Mouse (Mus musculus) cerebellum, adult 18-20 months (tissue): Measurements from ENCODE around the gene Fcho1.
A peak's percentile ranks its signal among the peaks of the same experiment; 100 is the strongest.

Source experiments
- DNase-seq, 2 experiments: peaks; one replicate each; pipeline ENCODE4 v3.0.0; 2021

Fcho1 gene

DNA sequence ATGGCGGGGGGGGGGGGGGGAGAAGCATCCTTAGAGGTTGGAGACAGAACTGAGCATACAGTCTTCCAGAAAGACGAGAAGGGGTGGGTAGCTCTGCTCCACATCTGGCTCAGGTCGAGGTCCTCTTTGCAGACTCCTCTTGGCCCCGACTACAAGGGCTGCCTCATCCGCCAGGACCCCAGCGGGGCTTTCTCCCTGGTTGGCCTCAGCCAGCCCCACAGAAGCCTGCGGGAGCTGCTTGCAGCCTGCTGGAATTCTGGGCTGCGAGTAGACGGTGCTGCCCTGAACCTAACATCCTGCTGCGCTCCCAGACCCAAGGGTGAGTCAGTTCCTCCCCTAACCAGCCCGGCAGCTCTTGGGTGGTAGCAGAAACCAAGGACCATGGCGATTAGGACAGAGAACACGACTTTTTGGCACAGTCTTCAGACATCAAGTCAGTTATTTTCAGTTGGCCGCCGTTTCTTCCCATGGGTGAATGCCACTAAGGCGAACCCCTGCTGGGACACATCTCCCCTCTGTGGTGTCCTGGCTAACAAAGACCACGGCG, 44.1 kb downstream of the Fcho1 start:
- DNase-seq, result no peak

DNA sequence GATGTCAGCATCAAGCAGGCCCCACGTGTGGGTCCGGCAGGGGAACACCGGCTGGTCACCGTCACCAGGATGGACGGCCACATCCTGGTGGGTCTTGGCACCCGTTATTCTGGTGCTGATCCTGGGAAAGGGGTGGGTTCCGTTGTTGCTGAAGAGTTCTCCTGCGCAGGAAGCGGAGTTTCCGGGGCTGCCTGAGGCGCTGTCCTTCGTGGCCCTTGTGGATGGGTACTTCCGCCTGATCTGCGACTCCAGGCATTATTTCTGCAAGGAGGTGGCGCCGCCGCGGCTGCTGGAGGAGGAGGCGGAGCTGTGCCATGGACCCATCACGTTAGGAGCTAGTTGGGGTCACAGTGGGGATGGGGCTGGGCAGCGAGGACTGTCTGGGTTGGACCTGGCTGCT, 45.0 kb downstream of the Fcho1 start:
- DNase-seq, result no peak

DNA sequence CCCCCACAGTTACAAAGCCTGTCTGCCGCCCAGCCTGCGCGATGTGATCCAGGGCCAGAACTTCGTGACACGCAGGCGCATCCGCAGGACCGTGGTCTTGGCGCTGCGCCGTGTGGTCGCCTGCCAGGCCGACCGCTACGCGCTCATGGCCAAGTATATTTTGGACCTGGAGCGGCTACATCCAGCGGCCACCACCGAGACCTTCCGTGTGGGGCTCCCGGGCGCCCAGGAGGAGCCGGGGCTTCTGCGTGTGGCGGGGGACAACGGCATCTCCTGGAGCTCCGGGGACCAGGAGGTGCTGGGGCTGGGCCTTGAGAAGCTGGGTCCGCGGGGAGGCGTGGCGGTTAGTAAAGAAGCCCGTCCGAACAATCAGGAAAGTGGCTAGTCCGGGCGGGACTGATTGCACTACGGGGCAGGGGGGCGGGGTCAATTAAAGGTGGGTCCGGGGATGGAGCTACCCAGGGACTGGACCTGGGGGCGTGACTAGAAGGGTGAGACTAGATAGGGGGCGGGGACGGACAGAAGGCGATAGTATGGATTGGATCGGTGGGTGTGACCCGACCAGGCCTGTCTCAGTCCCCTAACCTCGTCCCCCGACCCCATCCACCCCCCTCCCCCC, 45.9 kb downstream of the Fcho1 start:
- DNase-seq, result peak; percentile 50 to 73

DNA sequence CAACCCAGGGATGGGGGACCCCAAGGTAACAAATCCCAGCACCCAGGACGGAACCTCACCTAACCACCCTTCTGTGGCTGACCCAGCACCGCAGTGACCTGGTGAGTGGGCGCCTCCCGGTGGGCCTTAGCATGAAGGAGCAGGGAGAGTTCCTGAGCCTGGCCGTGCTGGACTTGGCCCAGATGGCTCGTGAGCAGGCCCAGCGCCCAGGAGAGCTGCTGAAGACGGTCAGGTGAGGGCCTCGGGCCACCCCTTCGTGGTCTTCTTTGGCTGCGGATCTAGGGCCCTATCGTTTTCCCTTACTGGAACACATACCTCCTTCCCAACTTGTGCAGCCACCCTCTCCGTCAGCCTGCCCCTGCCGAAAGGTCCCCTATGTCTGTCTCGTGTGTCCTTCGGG, 46.4 kb downstream of the Fcho1 start:
- peak in 1 of 2 experiments; percentile 47 for DNase-seq

DNA sequence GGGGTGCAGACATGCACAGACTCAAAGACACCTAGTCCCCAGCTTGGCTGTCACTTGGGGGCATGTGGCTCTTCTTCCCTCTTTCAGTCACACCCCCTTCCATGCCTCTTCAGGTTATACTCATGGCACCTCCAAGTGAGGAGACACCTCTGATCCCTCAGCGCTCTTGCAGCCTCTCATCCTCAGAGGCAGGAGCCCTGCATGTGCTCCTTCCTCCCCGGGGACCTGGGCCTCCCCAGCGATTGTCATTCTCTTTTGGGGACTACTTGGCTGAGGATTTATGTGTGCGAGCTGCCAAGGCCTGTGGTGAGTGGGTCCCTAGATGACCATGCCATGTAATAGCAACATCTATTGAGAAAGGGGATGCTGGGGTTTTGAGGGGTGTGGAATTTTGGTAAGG, 47.3 kb downstream of the Fcho1 start:
- no peak for DNase-seq

DNA sequence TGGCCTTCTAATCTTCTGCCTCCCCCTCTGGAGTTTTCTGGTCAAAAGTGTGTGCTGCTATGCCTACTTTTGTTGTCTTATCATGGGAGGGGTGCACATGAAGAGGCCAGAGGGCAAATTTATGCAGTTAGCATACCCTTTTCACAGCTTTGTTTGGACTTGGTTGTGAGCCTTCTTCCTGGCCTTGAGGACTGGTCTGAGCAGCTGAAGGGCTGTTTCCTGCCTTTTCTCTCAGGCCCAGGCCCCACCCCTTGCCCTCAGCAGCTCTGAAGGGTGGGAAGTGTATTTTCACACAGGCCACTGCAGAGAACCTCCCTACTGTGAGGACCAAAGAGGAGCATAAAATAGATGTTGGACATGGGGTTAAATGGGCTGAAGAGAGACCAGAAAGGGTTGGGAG, 48.0 kb downstream of the Fcho1 start:
- DNase-seq, result no peak

DNA sequence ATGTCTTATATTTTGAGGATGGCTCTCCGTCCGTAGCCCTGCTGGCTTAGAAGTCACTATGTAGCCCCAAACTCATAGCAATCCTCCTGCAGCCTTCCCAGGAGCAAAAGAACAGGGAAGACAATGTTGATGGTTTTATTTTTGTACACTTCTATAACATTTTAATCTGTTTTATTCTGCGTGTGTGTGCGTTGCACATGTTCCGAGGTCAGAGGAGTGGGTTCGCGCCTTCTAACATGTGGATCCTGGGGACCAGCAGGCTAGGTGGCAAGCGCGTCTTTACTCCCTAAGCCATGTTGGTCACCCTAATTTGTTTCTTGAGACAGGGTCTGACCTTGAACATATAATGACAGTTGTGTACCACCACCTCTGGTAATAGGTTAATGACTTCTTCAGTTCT, 48.7 kb downstream of the Fcho1 start:
- DNase-seq, result no peak

DNA sequence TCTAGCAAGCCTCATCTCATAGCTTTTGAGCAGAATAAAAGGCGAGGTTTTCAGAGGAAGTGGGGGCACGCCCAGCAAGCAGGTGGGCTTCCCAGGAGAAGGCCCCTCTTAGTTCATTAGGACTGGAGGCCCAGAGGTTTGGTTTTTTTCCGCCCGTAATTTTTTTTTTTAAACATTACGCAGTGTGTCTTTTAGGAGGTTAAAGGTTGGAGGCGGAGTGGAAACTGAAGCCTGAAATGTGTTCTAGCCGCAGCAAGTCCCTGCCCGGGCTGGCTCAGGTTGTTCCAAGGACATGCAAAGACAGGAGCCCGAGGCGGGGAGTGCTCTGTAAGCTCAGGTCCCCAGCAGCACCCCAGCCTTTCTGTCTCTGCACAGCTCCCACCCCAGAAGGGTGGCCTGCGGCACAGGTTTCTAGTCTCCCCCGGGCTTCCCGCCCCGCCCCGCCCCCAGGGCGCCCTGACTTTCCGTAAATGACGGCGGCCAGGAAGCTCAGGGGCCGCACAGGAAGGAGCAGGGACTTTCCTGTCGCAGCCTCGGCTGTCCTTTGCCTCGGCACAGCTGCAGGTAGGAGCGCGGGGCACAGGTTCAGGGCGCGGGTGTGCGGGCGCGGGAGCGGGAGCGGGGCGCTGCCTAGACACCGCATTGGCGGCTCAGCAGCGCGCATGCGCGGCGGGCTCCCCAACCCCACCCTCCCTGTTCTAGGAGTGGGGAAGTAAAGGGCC, 49.3 kb downstream of the Fcho1 start, which contains the start of gene Jak3:
TSS of gene Jak3 (plus strand) at position 277 of the 722 bp plus-strand sequence.
- peak; percentile 66 to 83 for DNase-seq

DNA sequence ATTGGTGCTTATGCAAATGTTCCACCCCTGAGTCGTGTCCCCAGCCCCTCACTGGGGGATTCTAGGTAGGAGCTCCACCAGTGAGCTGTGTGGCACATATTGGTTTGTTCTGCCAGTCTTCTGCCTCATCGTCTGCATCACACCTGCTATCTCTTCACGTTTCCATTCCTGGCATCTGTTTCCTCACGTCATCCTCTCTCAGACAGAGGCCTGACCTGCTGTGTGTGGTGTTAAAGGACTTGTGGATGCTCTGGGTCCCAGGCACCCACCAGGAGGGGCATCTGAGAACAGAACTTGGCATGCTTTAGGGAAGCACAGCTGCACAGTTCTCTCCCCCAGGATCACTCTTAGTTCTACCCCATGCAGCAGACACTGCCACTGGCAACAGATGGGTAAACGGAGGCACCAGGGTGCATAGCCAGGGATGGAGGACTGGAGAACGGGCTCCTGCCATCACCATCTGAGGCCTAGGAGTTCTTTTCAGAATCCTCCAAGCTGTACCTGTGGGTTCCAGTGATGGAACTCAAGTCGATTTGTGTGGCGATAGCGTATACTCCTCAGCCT, 50.0 kb downstream of the Fcho1 start:
- peak in 1 of 2 experiments; percentile 39 for DNase-seq

DNA sequence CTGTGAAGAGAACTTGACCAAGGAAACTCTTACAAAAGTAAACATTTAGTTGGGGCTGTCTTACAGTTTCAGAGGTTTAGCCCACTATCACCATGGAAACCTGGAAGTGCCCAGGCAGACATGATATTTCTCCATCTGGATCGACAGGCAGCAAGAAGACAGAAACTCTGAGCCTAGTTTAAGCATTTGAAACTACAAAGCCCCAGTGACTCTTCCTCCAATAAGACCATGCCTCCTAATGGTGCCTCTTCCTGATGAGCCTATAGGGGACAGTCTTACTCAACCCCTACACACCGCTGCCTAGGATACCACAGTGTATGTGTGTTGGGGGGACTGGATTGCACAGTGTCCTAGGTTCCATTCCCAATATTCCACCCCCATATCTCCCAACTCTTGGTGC, 51.4 kb downstream of the Fcho1 start:
- no peak for DNase-seq

DNA sequence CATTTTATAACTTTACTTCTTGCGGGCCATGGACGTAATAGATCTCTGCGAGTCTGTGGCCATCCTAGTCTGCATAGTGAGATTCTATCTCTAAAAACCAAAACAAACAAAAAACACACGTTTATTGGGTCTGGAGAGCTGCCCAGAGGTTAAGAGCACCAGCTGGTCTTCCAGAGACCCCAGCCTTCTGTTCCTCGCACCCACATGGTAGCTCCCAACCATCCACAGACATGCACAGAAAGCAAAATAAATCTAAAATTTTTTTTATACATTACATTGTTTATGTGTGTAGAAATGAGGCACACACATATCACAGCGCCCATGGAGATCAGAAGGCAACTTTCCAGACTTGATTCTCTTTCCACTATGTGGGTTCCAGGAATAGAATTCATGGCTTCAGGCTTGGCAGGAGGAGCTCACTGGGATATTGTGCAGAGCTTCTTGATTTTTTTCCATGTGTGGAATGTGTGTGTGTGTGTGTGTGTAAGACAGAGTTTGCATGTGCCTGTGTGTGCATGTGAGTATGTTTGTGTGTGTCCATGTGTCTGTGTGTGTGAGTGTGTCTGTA, 53.3 kb downstream of the Fcho1 start:
- DNase-seq, result no peak

DNA sequence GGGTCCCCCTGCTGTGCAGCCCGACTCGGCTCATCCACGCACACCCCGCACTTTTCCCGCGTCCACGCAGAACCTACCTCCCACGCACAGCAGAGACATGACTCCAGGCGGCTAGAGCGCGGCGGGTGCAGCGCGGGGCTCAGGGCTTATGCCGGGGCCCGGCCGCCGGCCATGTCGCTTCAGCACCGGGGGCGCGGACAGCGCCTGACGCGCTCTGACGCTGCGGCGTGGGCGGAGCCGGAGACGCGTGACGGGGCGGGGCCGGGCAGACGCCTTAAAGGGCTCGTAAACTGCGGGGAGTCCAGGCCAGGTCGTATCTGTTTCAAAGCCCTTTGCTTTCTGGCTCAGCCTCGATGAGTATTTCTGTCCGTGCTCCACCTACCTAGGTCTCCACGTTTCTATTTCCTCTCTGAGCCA, 54.0 kb downstream of the Fcho1 start, which contains the start of gene Unc13a:
TSS of gene Unc13a (minus strand) at position 209 of the 417 bp plus-strand sequence.
- peak; percentile 95 to 96 for DNase-seq

DNA sequence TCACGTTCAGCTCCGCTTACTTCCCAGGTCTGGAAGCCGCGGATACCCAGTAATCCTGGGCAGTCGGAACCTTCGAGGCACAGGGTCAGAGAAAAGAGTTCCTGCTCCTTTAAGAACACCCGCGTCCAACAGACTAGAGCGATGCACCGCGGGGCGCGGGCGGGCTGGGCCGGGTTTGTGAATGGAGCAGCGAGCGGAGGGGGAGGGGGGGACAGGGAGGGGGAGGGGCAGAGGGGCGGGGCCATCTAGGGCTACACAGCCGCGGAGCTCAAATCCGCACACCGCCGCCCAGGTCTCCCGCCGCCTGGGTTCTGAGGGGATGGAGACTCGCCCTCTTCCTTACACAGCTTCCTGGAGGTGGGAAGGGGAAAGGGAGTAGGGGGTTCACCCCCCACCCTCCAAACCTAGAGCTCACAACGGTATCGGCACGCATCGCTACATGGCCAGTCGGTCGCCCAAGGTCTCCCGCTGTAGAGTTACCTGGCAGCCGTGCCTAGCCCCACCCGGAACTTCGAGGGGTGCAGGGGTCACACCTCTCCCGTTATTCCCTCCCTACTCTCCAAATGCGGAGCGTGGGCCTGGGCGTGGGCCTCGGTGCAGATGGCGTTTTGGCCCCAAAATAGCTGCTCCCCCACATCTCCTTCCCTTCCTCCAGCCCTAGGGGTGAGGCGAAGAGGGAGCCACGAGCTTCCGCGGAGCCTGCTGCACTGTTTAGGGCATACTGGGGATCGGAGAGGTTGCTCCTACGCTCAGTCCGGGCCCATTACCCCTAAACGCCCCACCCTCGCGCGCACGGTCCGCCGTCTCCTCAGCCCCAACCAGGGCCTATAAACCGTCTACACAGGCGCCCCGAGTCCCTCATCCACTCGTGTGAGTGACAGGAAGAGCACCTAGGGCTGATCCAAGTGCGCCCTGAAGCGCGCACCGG, 54.6 kb downstream of the Fcho1 start:
- peak; percentile 83 to 84 for DNase-seq

DNA sequence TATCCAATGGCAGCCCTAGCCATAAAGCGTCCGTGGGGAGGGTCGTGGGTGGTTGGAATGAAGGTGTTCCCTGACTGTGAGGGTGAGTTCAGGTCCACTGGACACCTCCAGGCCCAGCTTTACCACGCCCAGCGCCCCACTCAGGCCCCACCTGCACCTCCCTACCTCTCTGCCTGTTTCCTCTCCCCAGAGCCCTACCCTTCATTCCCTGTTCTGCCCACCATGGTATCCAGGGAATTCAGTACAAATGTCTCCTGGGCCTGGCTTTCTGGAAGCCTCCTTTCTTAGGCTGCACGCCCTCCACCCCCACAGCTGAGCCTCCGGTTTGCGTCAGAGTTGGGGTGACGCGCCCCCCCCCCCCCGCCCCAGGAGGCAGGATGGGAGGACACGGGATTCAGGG, 55.3 kb downstream of the Fcho1 start:
- peak; percentile 33 to 48 for DNase-seq

DNA sequence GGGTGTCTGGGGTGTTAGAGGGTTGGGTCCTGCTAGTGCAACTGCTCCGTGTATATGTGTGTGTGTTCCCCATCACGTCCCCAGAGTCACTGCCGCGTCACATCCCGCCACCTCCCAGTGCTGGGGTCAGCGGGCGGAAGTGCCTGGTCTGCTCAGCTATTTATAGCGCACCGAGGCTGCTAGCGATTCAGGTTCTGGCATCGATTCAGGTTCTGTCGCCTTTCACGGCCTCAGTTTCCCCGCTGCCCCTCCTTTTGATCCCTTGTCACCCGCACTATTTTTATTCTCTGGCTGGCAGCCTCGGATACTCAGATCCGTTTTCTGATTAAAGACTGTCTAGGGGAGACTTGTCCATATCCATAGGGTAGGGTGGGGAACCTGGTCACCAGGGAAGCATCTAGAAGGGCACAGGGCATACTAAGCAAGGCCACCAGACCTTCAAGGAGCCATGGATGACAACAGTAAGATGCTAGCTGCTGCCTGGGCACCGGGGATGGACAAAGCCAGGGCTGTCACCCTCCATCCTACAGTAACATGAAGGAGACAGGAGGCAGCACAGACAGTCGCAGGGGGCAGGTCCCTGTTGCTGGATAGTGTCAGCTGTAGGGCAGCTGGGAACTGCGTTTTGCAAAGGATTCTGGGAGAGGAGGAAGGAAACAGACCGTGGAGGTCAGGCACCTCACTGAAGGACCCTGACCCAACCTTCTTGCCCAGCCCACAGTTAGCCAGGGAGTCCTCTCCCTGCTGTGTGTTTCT, 57.1 kb downstream of the Fcho1 start:
- DNase-seq, result peak; percentile 50 to 51

DNA sequence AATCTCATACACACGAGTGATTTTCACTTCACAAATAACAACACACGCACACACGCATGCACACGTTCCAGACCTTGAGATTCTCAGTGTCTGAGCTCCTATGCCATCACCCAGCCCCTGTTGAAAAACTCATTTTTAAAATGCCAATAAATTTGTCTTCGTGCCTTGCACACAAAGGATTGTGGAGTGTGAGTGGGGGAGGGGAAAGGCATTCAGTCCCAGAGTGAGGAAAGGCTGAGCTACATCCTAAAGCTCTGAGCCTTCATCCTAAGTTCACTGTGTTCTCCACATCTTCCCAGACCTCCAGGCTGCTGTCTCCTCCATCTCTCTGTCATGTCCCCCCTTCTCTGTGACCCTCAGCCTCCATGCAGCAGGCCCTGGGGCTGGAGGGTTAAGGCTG, 58.3 kb downstream of the Fcho1 start:
- no peak for DNase-seq

DNA sequence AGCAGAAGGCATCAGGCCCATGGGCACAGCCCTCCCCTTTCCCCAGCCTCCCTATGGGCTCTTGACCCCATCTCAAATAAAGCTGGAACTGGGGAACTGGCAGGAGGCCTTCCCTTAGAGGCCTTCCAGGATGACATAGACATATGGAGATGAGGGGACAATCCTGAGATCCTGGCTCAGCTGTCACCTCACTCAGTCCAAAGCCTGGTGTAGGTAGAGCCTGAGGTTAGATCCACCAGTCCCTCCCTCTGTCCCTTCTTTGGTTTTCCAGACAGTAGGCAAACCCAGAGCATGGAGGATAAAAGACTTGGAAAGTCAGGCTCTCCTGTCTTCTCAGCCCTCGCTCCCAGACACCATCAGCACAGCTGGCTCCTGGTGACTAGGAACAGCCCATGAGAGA, 58.7 kb downstream of the Fcho1 start:
- DNase-seq, result peak; percentile 31 to 38

DNA sequence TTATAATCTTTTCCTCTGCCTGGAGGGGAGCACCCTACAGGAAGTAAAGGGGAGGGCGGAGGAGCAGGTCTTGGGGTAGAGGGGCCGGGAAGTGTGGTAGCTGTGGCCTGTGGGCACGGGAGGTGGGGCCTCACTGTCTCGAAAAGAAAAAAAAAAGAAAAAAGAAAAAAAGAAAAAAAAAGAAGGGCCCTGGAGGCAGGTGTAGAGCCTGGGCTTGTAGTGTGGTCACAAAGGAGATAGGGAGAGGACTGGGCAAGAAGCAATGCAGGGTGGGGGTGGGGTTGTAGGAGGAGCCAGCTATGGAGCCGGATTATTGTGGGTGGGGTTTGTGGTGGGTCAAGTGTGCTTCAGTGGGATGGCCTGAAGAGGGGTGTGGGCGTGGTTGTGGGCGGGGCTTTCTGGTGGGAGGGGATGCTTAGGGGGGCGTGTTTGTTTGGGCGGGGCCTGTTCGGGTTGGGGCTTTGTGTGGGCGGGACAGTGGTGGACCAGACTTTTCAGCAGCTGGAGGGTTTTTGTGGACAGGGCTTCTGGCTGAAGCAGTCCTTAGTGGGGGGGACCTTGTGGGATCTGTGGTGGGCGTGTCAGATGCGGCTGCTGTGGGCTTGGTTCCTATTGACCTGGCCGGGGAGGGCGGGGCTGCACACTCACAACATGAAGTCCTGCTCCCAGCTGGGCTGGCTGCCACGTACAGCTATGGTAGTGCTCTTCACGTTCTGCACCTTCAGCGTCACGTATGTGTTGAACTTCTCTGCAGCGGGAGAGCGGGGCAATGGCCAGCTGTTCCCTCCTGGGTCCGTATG, 60.0 kb downstream of the Fcho1 start:
- DNase-seq, result peak in 1 of 2 experiments; percentile 42

DNA sequence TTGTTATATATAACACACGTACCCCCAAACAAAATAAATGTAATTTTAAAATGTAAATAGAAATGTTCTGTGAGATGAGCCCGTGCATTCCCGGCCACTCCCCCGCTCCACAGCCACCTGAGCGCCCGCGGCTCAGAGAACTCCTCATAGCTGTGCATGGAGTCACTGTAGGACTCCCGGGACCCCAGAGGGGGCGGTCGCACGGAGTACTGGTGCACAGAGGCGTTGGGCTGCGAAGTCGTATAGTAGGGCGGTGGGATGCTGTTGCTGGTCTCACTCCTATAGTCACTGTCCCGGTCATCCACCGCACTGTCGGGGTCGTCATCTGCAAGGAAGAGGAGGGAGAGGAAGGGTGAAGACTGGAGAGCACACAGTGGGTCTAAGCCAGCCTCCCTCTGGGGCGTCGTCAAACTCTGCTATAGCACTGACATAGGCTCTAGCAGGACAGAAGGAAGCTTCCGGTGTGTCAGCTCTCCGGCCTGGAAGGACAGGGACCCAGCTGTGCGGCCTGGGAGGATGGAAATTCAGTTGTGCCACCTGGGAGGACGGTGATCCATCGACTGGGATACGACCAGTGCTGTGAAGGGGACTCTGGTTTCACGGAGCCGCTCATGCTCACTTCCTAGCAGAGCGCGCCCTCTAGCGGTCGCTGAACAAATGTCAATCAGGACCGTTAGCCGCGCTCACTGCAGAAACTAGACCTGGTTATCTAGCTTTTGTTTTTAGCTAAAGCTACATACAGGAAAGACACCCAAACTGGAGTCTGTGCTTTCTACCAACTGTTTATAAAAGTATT, 65.0 kb downstream of the Fcho1 start:
- DNase-seq, result peak; percentile 85 to 94

DNA sequence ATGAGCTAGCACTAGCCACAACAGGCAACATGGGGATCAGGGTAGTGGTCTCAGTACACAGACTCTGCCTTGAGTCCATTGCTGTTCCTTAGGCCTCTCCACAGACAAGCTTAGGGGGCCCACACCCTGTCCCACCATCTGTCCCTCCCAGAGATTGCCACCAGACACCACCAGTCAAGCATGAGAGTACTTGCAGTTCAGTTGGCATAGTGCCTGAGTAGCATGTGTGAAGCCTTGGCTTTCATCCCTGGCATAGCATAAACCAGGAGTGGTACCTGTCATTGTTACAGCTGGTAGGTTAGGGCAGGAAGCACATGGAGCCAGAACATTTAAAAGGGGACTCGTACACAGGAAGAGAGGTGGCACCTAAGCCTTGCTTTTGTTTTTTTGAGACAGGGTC, 65.8 kb downstream of the Fcho1 start:
- peak; percentile 66 to 74 for DNase-seq
